Mouse (Mus musculus) MEL (cell line): ENCODE measurements around the gene Spata9. TPM values are rescaled to one million over a fixed set of nuclear protein-coding genes. Genes with fewer than 3 reads are reported as not detected.

Source experiments
- DNase-seq: peaks from one replicate; pipeline ENCODE4 v3.0.0; 2011; ENCODE audit warnings: low read depth, low spot score
- H3K27ac ChIP-seq: 2 replicates; pipeline ENCODE4 v1.5.1; 2012; ENCODE audit warnings: low read depth, mild to moderate bottlenecking, control low read depth, low read length, moderate library complexity; ENCODE audit not compliant: control insufficient read depth
- H3K27me3 ChIP-seq, 2 experiments: fragments of 150-350 bp in 1 of 2; sonication (generic) in 1 of 2; 2 replicates each; pipeline ENCODE4 v1.6.1; 2012; ENCODE audit warnings: low read length in 2 of 2, mild to moderate bottlenecking in 2 of 2, improper control_type of control experiment in 1 of 2, moderate library complexity in 1 of 2; ENCODE audit not compliant: insufficient read depth in 2 of 2, control insufficient read depth in 1 of 2
- H3K36me3 ChIP-seq, 2 experiments: 2 replicates each; pipeline ENCODE4 v1.6.1; 2012 to 2014; ENCODE audit warnings: low read length in 2 of 2, improper control_type of control experiment in 1 of 2, inconsistent platforms in 1 of 2, mild to moderate bottlenecking in 1 of 2; ENCODE audit not compliant: insufficient read depth in 2 of 2, control insufficient read depth in 1 of 2
- H3K4me1 ChIP-seq, 2 experiments: fragments of 150-350 bp in 1 of 2; sonication (generic) in 1 of 2; 2 replicates each; pipeline ENCODE4 v1.6.1; 2012; ENCODE audit warnings: low read length in 2 of 2, improper control_type of control experiment in 1 of 2, mild to moderate bottlenecking in 1 of 2; ENCODE audit not compliant: insufficient read depth in 2 of 2, control insufficient read depth in 1 of 2
- H3K4me3 ChIP-seq, 2 experiments: fragments of 150-350 bp in 1 of 2; sonication (generic) in 1 of 2; 2 replicates each; pipeline ENCODE4 v1.5.1; 2012; ENCODE audit warnings: low read depth in 2 of 2, low read length in 2 of 2, mild to moderate bottlenecking in 2 of 2, moderate library complexity in 2 of 2, control low read depth in 1 of 2, improper control_type of control experiment in 1 of 2; ENCODE audit not compliant: control insufficient read depth in 1 of 2, insufficient read depth in 1 of 2
- H3K79me2 ChIP-seq: 2 replicates; pipeline ENCODE4 v1.6.1; 2012; ENCODE audit warnings: mild to moderate bottlenecking, low read length, moderate library complexity; ENCODE audit not compliant: control insufficient read depth, poor library complexity, insufficient read depth
- H3K9ac ChIP-seq: 2 replicates; pipeline ENCODE4 v1.6.1; 2012; ENCODE audit warnings: low read depth, mild to moderate bottlenecking, control low read depth, low read length, moderate library complexity; ENCODE audit not compliant: control insufficient read depth, poor library complexity, severe bottlenecking
- H3K9me3 ChIP-seq: fragments of 150-350 bp; sonication (generic); replicated peaks from 2 replicates; pipeline ENCODE4 v1.6.1; 2012; ENCODE audit warnings: mild to moderate bottlenecking, low read length, improper control_type of control experiment, moderate library complexity; ENCODE audit not compliant: insufficient read depth
- BHLHE40 ChIP-seq: IDR thresholded peaks from 2 replicates; pipeline ENCODE4 v1.6.1; 2012; ENCODE audit warnings: low read depth, mild to moderate bottlenecking, inconsistent platforms, low read length, improper control_type of control experiment, borderline replicate concordance
- CTCF ChIP-seq, 3 experiments: IDR thresholded peaks in 2 of 3; conservative IDR thresholded peaks in 1 of 3; 2 replicates each; pipeline ENCODE4 v1.5.1; 2011 to 2012; ENCODE audit warnings: low read length in 3 of 3, low read depth in 2 of 3, mild to moderate bottlenecking in 2 of 3, improper control_type of control experiment in 1 of 3, inconsistent platforms in 1 of 3, mixed read lengths in 1 of 3, moderate library complexity in 1 of 3; ENCODE audit not compliant: control insufficient read depth in 1 of 3, insufficient read depth in 1 of 3, poor library complexity in 1 of 3, severe bottlenecking in 1 of 3
- ELF1 ChIP-seq: IDR thresholded peaks from 2 replicates; pipeline ENCODE4 v1.6.1; 2014; ENCODE audit warnings: low read depth, mild to moderate bottlenecking, inconsistent platforms, low read length, improper control_type of control experiment, moderate library complexity
- HCFC1 ChIP-seq: IDR thresholded peaks from 2 replicates; pipeline ENCODE4 v1.6.1; 2012; ENCODE audit warnings: low read depth, mild to moderate bottlenecking, inconsistent platforms, low read length, improper control_type of control experiment, moderate library complexity
- JUND ChIP-seq: IDR thresholded peaks from 2 replicates; pipeline ENCODE4 v1.6.1; 2011; ENCODE audit warnings: low read depth, mild to moderate bottlenecking, improper control_type of control experiment, low read length
- KAT2A ChIP-seq: conservative IDR thresholded peaks from 2 replicates; pipeline ENCODE4 v1.6.1; 2012; ENCODE audit warnings: low read depth, low read length, improper control_type of control experiment, inconsistent platforms
- MAZ ChIP-seq: IDR thresholded peaks from 2 replicates; pipeline ENCODE4 v1.6.1; 2012; ENCODE audit warnings: low read depth, mild to moderate bottlenecking, inconsistent platforms, low read length, improper control_type of control experiment
- MXI1 ChIP-seq: IDR thresholded peaks from 2 replicates; pipeline ENCODE4 v1.6.1; 2011; ENCODE audit warnings: mild to moderate bottlenecking, low read depth, low read length, improper control_type of control experiment
- MYB ChIP-seq: IDR thresholded peaks from 2 replicates; pipeline ENCODE4 v1.6.1; 2011; ENCODE audit warnings: mild to moderate bottlenecking, low read depth, low read length, improper control_type of control experiment
- MYC ChIP-seq: IDR thresholded peaks from 2 replicates; pipeline ENCODE4 v1.6.1; 2011; ENCODE audit warnings: low read depth, mild to moderate bottlenecking, low read length, improper control_type of control experiment, moderate library complexity
- NRF1 ChIP-seq: IDR thresholded peaks from 2 replicates; pipeline ENCODE4 v1.6.1; 2014; ENCODE audit warnings: low read depth, mild to moderate bottlenecking, inconsistent platforms, low read length, improper control_type of control experiment, moderate library complexity; ENCODE audit not compliant: poor library complexity, insufficient read depth, severe bottlenecking
- POLR2A ChIP-seq, 2 experiments: IDR thresholded peaks; 2 replicates each; pipeline ENCODE4 v1.6.1; 2011 to 2012; ENCODE audit warnings: low read length in 2 of 2, mild to moderate bottlenecking in 2 of 2, control low read depth in 1 of 2, improper control_type of control experiment in 1 of 2, low read depth in 1 of 2, moderate library complexity in 1 of 2; ENCODE audit not compliant: control insufficient read depth in 1 of 2, insufficient read depth in 1 of 2, poor library complexity in 1 of 2
- POLR2AphosphoS2 ChIP-seq: IDR thresholded peaks from 2 replicates; pipeline ENCODE4 v1.6.1; 2011; ENCODE audit warnings: low read length, improper control_type of control experiment
- POLR2AphosphoS5 ChIP-seq: IDR thresholded peaks from 2 replicates; pipeline ENCODE4 v1.6.1; 2012; ENCODE audit warnings: low read depth, borderline replicate concordance, mild to moderate bottlenecking, inconsistent platforms, low read length, moderate library complexity, mixed read lengths
- SMC3 ChIP-seq: IDR thresholded peaks from 2 replicates; pipeline ENCODE4 v1.6.1; 2011; ENCODE audit warnings: low read depth, low read length, improper control_type of control experiment
- UBTF ChIP-seq: IDR thresholded peaks from 2 replicates; pipeline ENCODE4 v1.6.1; 2012; ENCODE audit warnings: low read depth, mild to moderate bottlenecking, inconsistent platforms, low read length, improper control_type of control experiment, moderate library complexity, borderline replicate concordance; ENCODE audit not compliant: insufficient read depth
- ZNF384 ChIP-seq: IDR thresholded peaks from 2 replicates; pipeline ENCODE4 v1.6.1; 2012; ENCODE audit warnings: low read depth, mild to moderate bottlenecking, inconsistent platforms, low read length, improper control_type of control experiment
- polyA plus RNA-seq, 2 experiments: library from polyadenylated mRNA; stranded (reverse) in 1 of 2; unstranded in 1 of 2; fragments of >175 nt in 1 of 2; fragments of >200 nt in 1 of 2; gene quantifications; 2 replicates each; pipeline versions ENCODE4 v1.2.1 to v1.2.4; 2012; ENCODE audit warnings: low replicate concordance in 2 of 2, low read depth in 1 of 2; ENCODE audit not compliant: insufficient read length in 2 of 2, insufficient read depth in 1 of 2, missing spikeins in 1 of 2
- total RNA-seq: library from RNA; depleted of rRNA; stranded (reverse); fragments of 300-350 nt; gene quantifications from 2 replicates; pipeline ENCODE4 v1.2.3, GENCODE M21; 2012

Spata9 gene
- total and polyA plus RNA-seq, 3 experiments = 0.78 TPM; not detected in 2

DNA sequence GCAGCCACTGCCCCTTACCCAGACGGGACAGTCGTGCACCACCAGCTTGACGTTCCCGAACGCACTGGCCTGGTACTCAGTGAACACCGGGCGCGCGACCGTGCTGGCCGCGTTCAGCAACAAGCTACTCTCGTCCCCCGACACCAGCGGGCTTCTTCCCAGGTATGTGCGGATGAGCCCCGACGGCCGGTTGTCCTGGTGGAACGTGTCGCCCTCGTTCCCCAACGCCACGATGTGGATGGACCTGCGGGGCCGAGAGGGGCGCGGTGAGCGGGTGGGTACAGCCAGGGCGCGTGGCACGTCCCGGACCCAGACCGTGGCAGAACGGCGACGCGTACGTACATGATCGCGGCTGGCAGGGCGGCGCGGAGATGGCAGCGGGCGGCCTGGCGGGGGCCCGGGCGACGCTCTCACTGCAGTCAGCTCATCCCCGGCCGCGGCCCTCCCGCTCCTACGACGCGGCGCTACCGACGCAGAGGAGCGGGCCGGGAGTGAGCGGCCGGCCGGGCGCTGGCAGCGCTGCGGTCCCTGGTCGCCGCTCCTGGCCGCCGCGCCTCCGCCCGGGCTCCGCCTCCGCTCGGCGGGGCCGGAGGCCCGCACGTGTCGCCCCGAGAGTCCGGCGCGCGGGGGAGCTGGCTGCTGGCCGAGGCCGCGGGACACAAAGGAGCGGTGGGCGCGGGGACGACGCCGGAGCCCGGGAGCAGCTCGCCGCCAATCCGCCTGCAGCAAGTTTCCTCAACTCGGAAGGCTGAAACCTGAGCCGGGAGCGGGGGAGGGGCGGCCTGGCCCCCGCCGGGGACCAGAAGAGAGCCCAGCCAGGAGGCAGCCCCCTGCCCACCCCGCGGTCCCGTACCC, 23.5 kb upstream of the Spata9 start, which contains the start of gene Rhobtb3:
Gene Rhobtb3, minus strand, starts transcription at position 737 of the 855 bp plus-strand sequence.
- H3K36me3 ChIP-seq = no peaks in the 10 kb centered on the region
- H3K27ac ChIP-seq = no peak within 1 kb of the TSS
- DNase-seq = no peak
- H3K27me3 ChIP-seq = no peaks in the 10 kb centered on the region
- TF ChIP-seq BHLHE40 = no peak
- TF ChIP-seq JUND = no peak
- no peak for TF ChIP-seq UBTF
- TF ChIP-seq POLR2AphosphoS5 = no peak
- TF ChIP-seq MXI1 = no peak
- no peak for TF ChIP-seq POLR2A (IDR thresholded peaks at IDR 0.05; ENCODE audit: control insufficient read depth in 1 of 2, insufficient read depth in 1 of 2, low read depth in 1 of 2, low read length in 2 of 2, poor library complexity in 1 of 2)
- no peak for TF ChIP-seq CTCF (IDR thresholded peaks at IDR 0.05 in 2 of 3, conservative IDR thresholded peaks at IDR 0.05 in 1 of 3; ENCODE audit: control insufficient read depth in 1 of 3, insufficient read depth in 1 of 3, low read depth in 2 of 3, low read length in 3 of 3, poor library complexity in 1 of 3, severe bottlenecking in 1 of 3)
- no peak for TF ChIP-seq SMC3
- no peak within 1 kb of the TSS for H3K4me3 ChIP-seq
- H3K4me1 ChIP-seq = no peaks in the 10 kb centered on the region
- no peaks in the 10 kb centered on the region for H3K79me2 ChIP-seq
- H3K9me3 ChIP-seq = no peaks in the 10 kb centered on the region
- H3K9ac ChIP-seq = no peak within 1 kb of the TSS

DNA sequence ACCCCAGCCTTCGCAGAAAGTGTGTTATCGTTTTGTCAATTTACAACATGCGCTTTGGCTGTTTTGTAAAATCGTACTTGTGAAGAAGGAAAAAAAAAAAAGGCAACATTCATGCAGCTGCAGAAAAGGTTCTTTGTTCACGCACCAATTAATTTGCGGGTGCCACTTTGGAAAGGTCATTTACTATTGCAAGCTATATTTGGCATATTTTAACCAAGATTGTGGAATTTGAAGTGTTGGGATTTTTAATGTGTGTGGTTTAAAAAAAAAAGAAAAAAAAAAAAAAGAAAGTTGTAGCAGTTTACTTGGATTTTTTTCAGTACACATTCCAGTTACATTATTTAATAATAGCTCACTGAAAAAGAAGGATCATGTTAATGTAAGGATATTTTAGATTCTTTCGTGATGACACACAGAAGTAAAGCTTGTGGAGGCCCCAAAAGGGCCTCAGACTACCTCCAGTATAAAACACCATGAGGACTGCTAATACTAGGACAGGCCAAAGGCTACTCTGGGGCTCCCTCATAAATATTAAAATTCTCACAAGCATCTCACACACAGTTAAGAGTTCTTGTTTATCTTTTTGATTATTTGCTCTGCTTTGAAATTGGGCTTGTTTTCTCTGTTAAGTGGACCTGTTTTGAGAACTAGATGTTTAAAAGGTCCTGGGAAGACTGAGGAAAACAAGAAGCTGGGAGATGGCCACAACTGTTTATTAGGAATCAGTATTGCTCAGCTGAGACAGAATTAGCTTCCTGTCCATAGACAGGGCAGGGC, 22.7 kb upstream of the Spata9 start:
- Histone ChIP-seq H3K4me3 (no peak overlapping the region), H3K79me2 (no peaks in the 10 kb centered on the region), H3K9me3 (no peaks in the 10 kb centered on the region), H3K9ac (no peak overlapping the region), H3K27me3 (no peaks in the 10 kb centered on the region), H3K36me3 (no peaks in the 10 kb centered on the region), H3K4me1 (no peaks in the 10 kb centered on the region)
- no peak for DNase-seq
- TF ChIP-seq NRF1 (no peak), ELF1 (no peak), HCFC1 (no peak), MAZ (no peak), ZNF384 (no peak), SMC3 (no peak), MYC (no peak), KAT2A (no peak), MYB (no peak), CTCF (IDR thresholded peaks at IDR 0.05 in 2 of 3, conservative IDR thresholded peaks at IDR 0.05 in 1 of 3; ENCODE audit: control insufficient read depth in 1 of 3, insufficient read depth in 1 of 3, low read depth in 2 of 3, low read length in 3 of 3, poor library complexity in 1 of 3, severe bottlenecking in 1 of 3) (no peak), POLR2AphosphoS2 (no peak)
- TF ChIP-seq, all 39 proteins: peak for 0
- no peak overlapping the region for H3K27ac ChIP-seq
